Mouse (Mus musculus) liver, embryonic 11.5 days (tissue): Measurements from ENCODE around the gene Bicral. TPM values are rescaled to one million over a fixed set of nuclear protein-coding genes. Genes with fewer than 3 reads are reported as not detected.
A peak's percentile ranks its signal among the peaks of the same experiment; 100 is the strongest.

Experiments
- ATAC-seq: fragments of 200-750 bp; cut with Nextera tagmentation; replicated peaks from 2 replicates; pipeline ENCODE4 v1.8.0; 2017; ENCODE audit warnings: moderate number of reproducible peaks, mild to moderate bottlenecking, moderate TSS enrichment, moderate library complexity; ENCODE audit not compliant: low FRiP score
- DNase-seq: peaks from one replicate; pipeline ENCODE4 v3.0.0-alpha.2; 2017; ENCODE audit warnings: low spot score
- H3K27ac ChIP-seq: fragments of 300-500 bp; sonication (generic); 2 replicates; pipeline ENCODE4 v1.5.1; 2014; ENCODE audit warnings: mild to moderate bottlenecking, low read depth, low read length, control low read depth
- H3K27me3 ChIP-seq: fragments of 300-500 bp; sonication (generic); replicated peaks from 2 replicates; pipeline ENCODE4 v1.6.1; 2014; ENCODE audit warnings: low read length, mixed read lengths; ENCODE audit not compliant: control insufficient read depth, insufficient read depth
- H3K36me3 ChIP-seq: fragments of 300-500 bp; sonication (generic); 2 replicates; pipeline ENCODE4 v1.6.1; 2014; ENCODE audit warnings: mild to moderate bottlenecking, low read length, moderate library complexity, mixed read lengths; ENCODE audit not compliant: control insufficient read depth, insufficient read depth
- H3K4me1 ChIP-seq: fragments of 300-500 bp; sonication (generic); replicated peaks from 2 replicates; pipeline ENCODE4 v1.6.1; 2014; ENCODE audit warnings: low read length, mixed read lengths; ENCODE audit not compliant: control insufficient read depth, insufficient read depth
- H3K4me2 ChIP-seq: fragments of 300-500 bp; sonication (generic); 2 replicates; pipeline ENCODE4 v1.6.1; 2014; ENCODE audit warnings: mild to moderate bottlenecking, control low read depth, moderate library complexity
- H3K4me3 ChIP-seq: fragments of 300-500 bp; sonication (generic); 2 replicates; pipeline ENCODE4 v1.5.1; 2014; ENCODE audit warnings: low read depth, low read length, control low read depth
- H3K9ac ChIP-seq: fragments of 300-500 bp; sonication (generic); 2 replicates; pipeline ENCODE4 v1.6.1; 2014; ENCODE audit warnings: low read depth, low read length, control low read depth
- H3K9me3 ChIP-seq: fragments of 300-500 bp; sonication (generic); 2 replicates; pipeline ENCODE4 v1.6.1; 2016; ENCODE audit warnings: low read length, inconsistent platforms, mixed read lengths; ENCODE audit not compliant: control insufficient read depth
- WGBS: fragments of 180-500 bp; shearing (Covaris S2); extraction: QIAGEN DNeasy Blood & Tissue Kit; methylation state at CpG from one replicate; pipeline ENCODE4 v1.1.7; 2014; 5-methylcytosine and 5-hydroxymethylcytosine counted together
- polyA plus RNA-seq: library from polyadenylated mRNA; unstranded; fragments of >200 nt; fragmentation: Nextera tagmentation; extraction: Ambion mirVana; gene quantifications from 2 replicates; pipeline ENCODE4 v1.2.1, GENCODE M21; 2014

Gene Bicral
- polyA plus RNA-seq, 1 experiment from 2014 or later: 6.3 TPM

GRCm38 (mm10) chr17:46889450-46890084 lies 31.3 kb upstream of the Bicral start:
- WGBS: under 1% methylated on average over 44 of the region's 44 CpGs
- Histone ChIP-seq H3K4me1 (peaks cover 41% of the 10 kb centered on the region), H3K9me3 (no peaks in the 10 kb centered on the region), H3K9ac (peak overlapping the region; percentile 79), H3K27ac (peak overlapping the region; percentile 93), H3K4me3 (peak overlapping the region; percentile 94), H3K36me3 (peaks cover 7% of the 10 kb centered on the region), H3K4me2 (peak overlapping the region; percentile 97), H3K27me3 (no peaks in the 10 kb centered on the region)
- peak; percentile 76 for DNase-seq
- peak; percentile 15 for ATAC-seq

GRCm38 (mm10) chr17:46888511-46889212 lies 30.4 kb upstream of the Bicral start:
- Histone ChIP-seq H3K4me2 (peak overlapping the region; percentile 97), H3K4me1 (peaks cover 46% of the 10 kb centered on the region), H3K4me3 (peak overlapping the region; percentile 94), H3K27me3 (no peaks in the 10 kb centered on the region), H3K9ac (peak overlapping the region; percentile 79), H3K27ac (peak overlapping the region; percentile 93; the same call in 1 of the 2 replicates), H3K9me3 (no peaks in the 10 kb centered on the region), H3K36me3 (peaks cover 5% of the 10 kb centered on the region; the same call in 1 of the 2 replicates)
- no peak for ATAC-seq
- DNase-seq: no peak
- 26% methylated on average over 16 of the region's 16 CpGs for WGBS

GRCm38 (mm10) chr17:46885910-46886643 lies 27.8 kb upstream of the Bicral start:
- WGBS: 13% methylated on average over 17 of the region's 17 CpGs
- H3K9me3 ChIP-seq: no peaks in the 10 kb centered on the region
- H3K27ac ChIP-seq: peak overlapping the region; percentile 72
- no peaks in the 10 kb centered on the region for H3K36me3 ChIP-seq
- peak overlapping the region; percentile 52 for H3K4me2 ChIP-seq
- DNase-seq: peak; percentile 65
- H3K27me3 ChIP-seq: no peaks in the 10 kb centered on the region
- peak; percentile 64 for ATAC-seq
- peak overlapping the region; percentile 0; the same call in 1 of the 2 replicates for H3K4me3 ChIP-seq
- H3K9ac ChIP-seq: peak overlapping the region; percentile 2; the same call in 1 of the 2 replicates
- H3K4me1 ChIP-seq: peaks cover 45% of the 10 kb centered on the region

- Histone ChIP-seq H3K4me2 (peak overlapping the region; percentile 52), H3K27me3 (no peaks in the 10 kb centered on the region), H3K36me3 (no peaks in the 10 kb centered on the region), H3K4me3 (peak overlapping the region; percentile 0; the same call in 1 of the 2 replicates), H3K9ac (no peak overlapping the region; the same call in 1 of the 2 replicates), H3K9me3 (no peaks in the 10 kb centered on the region), H3K4me1 (peaks cover 45% of the 10 kb centered on the region), H3K27ac (peak overlapping the region; percentile 72)
- ATAC-seq: peak; percentile 31; the same call in 1 of the 2 replicates
- WGBS: 45% methylated on average over 11 of the region's 11 CpGs
- DNase-seq: no peak
Measured at GRCm38 (mm10) chr17:46885218-46885909, 27.1 kb upstream of the Bicral start.

- H3K27ac ChIP-seq: no peak overlapping the region
- no peak overlapping the region for H3K9ac ChIP-seq
- ATAC-seq (no peak), DNase-seq (no peak)
- peaks cover 49% of the 10 kb centered on the region for H3K4me1 ChIP-seq
- WGBS: 80% methylated on average over 6 of the region's 6 CpGs
- no peak overlapping the region for H3K4me3 ChIP-seq
- H3K36me3 ChIP-seq: no peaks in the 10 kb centered on the region
- no peaks in the 10 kb centered on the region for H3K9me3 ChIP-seq
- H3K4me2 ChIP-seq: no peak overlapping the region
- no peaks in the 10 kb centered on the region for H3K27me3 ChIP-seq
Measured at GRCm38 (mm10) chr17:46884766-46885165, 26.5 kb upstream of the Bicral start.

- H3K9me3 ChIP-seq: no peaks in the 10 kb centered on the region
- H3K27me3 ChIP-seq: no peaks in the 10 kb centered on the region
- no peak overlapping the region for H3K4me2 ChIP-seq
- no peak for DNase-seq
- H3K4me1 ChIP-seq: peaks cover 47% of the 10 kb centered on the region
- no peak overlapping the region for H3K4me3 ChIP-seq
- no peak for ATAC-seq
- no peaks in the 10 kb centered on the region for H3K36me3 ChIP-seq
- H3K27ac ChIP-seq: no peak overlapping the region
- no peak overlapping the region for H3K9ac ChIP-seq
- WGBS: 82% methylated on average over 9 of the region's 9 CpGs
Measured at GRCm38 (mm10) chr17:46883107-46883506, 24.8 kb upstream of the Bicral start.

GRCm38 (mm10) chr17:46881728-46882127 lies 23.4 kb upstream of the Bicral start:
- no peaks in the 10 kb centered on the region for H3K9me3 ChIP-seq
- WGBS: 86% methylated on average over 6 of the region's 6 CpGs
- peaks cover 44% of the 10 kb centered on the region for H3K4me1 ChIP-seq
- H3K4me2 ChIP-seq: no peak overlapping the region
- H3K9ac ChIP-seq: no peak overlapping the region
- H3K36me3 ChIP-seq: no peaks in the 10 kb centered on the region
- H3K27ac ChIP-seq: no peak overlapping the region
- DNase-seq: no peak
- no peak overlapping the region for H3K4me3 ChIP-seq
- ATAC-seq: no peak
- H3K27me3 ChIP-seq: no peaks in the 10 kb centered on the region

GRCm38 (mm10) chr17:46880322-46880721 lies 22.0 kb upstream of the Bicral start:
- Histone ChIP-seq H3K4me3 (no peak overlapping the region), H3K36me3 (no peaks in the 10 kb centered on the region), H3K9ac (no peak overlapping the region), H3K4me2 (no peak overlapping the region), H3K27ac (0 out of 2 replicates have a peak overlapping the region, but pooled peaks have one; percentile 11), H3K9me3 (no peaks in the 10 kb centered on the region), H3K27me3 (no peaks in the 10 kb centered on the region), H3K4me1 (peaks cover 30% of the 10 kb centered on the region)
- DNase-seq (no peak), ATAC-seq (no peak)
- WGBS: 64% methylated on average over 2 of the region's 2 CpGs
